Mouse (Mus musculus): ENCODE measurements around the gene Ankrd39. TPM values are rescaled to one million over a fixed set of nuclear protein-coding genes. Genes with fewer than 3 reads are reported as not detected.
"Not testable (repeated sequence)": the region's sequence is repeated elsewhere in the genome, so short reads cannot be mapped to it uniquely, and the experiment has no call there.

The Ankrd39 gene
- polyA plus RNA-seq, 1 experiment = 30.8 TPM

GRCm38 (mm10) chr1:36539186-36539585, 8.1 kb downstream of the Ankrd39 start, which contains the start of gene Gm42417:
Gene Gm42417 (minus strand): TSS chr1:36539429.
- Histone ChIP-seq H3K27ac (ENCODE audit: insufficient read depth, low read length) (no peak within 1 kb of the TSS), H3K27me3 (ENCODE audit: control insufficient read depth, insufficient read depth, low read length) (no peaks in the 10 kb centered on the region), H3K4me1 (ENCODE audit: control insufficient read depth, insufficient read depth, low read length) (peaks cover 47% of the 10 kb centered on the region), H3K4me3 (replicated peaks; ENCODE audit: insufficient read depth, low read depth, low read length) (no peak within 1 kb of the TSS)
- no peak for TF ChIP-seq CTCF (IDR thresholded peaks at IDR 0.05; ENCODE audit: borderline replicate concordance, insufficient read depth, low read depth, low read length)
- no peak for TF ChIP-seq POLR2A (IDR thresholded peaks at IDR 0.05; ENCODE audit: borderline replicate concordance, insufficient read depth, low read length)
- DNase-seq = no peak
- WGBS = 31% methylated on average over 9 of the region's 9 CpGs

- no peak for DNase-seq
- 56% methylated on average over 4 of the region's 4 CpGs for WGBS
- H3K4me3 ChIP-seq (replicated peaks; ENCODE audit: insufficient read depth, low read depth, low read length) = no peak overlapping the region
- H3K27ac ChIP-seq (ENCODE audit: insufficient read depth, low read length) = no peak overlapping the region
- peaks cover 44% of the 10 kb centered on the region for H3K4me1 ChIP-seq (ENCODE audit: control insufficient read depth, insufficient read depth, low read length)
- no peaks in the 10 kb centered on the region for H3K27me3 ChIP-seq (ENCODE audit: control insufficient read depth, insufficient read depth, low read length)
- TF ChIP-seq POLR2A (IDR thresholded peaks at IDR 0.05; ENCODE audit: borderline replicate concordance, insufficient read depth, low read length) (no peak), CTCF (IDR thresholded peaks at IDR 0.05; ENCODE audit: borderline replicate concordance, insufficient read depth, low read depth, low read length) (no peak)
These were observed 8.5 kb downstream of the Ankrd39 start for GRCm38 (mm10) chr1:36538727-36539126.

GRCm38 (mm10) chr1:36536783-36537182, 10.5 kb downstream of the Ankrd39 start, which contains the start of gene Ankrd23:
Gene Ankrd23 (minus strand): TSS chr1:36536883.
- peaks cover 34% of the 10 kb centered on the region for H3K4me1 ChIP-seq (ENCODE audit: control insufficient read depth, insufficient read depth, low read length)
- H3K27ac ChIP-seq (ENCODE audit: insufficient read depth, low read length) = peak within 1 kb of the TSS; percentile 6
- DNase-seq; H3K27me3 ChIP-seq (ENCODE audit: control insufficient read depth, insufficient read depth, low read length); H3K4me3 ChIP-seq (replicated peaks; ENCODE audit: insufficient read depth, low read depth, low read length): not testable (repeated sequence)
- 88% methylated on average over 9 of the region's 9 CpGs for WGBS

GRCm38 (mm10) chr1:36536397-36536728, 10.9 kb downstream of the Ankrd39 start:
- Histone ChIP-seq H3K4me3 (replicated peaks; ENCODE audit: insufficient read depth, low read depth, low read length) (no peak overlapping the region), H3K4me1 (ENCODE audit: control insufficient read depth, insufficient read depth, low read length) (peaks cover 30% of the 10 kb centered on the region), H3K27ac (ENCODE audit: insufficient read depth, low read length) (peak overlapping the region; percentile 6), H3K27me3 (ENCODE audit: control insufficient read depth, insufficient read depth, low read length) (no peaks in the 10 kb centered on the region)
- WGBS = 28% methylated on average over 8 of the region's 8 CpGs
- TF ChIP-seq CTCF (IDR thresholded peaks at IDR 0.05; ENCODE audit: borderline replicate concordance, insufficient read depth, low read depth, low read length) = no peak
- no peak for TF ChIP-seq POLR2A (IDR thresholded peaks at IDR 0.05; ENCODE audit: borderline replicate concordance, insufficient read depth, low read length)
- no peak for DNase-seq

- DNase-seq = peak; percentile 70 to 77
- H3K4me3 ChIP-seq (replicated peaks; ENCODE audit: insufficient read depth, low read depth, low read length) = no peak overlapping the region
- TF ChIP-seq CTCF (IDR thresholded peaks at IDR 0.05; ENCODE audit: borderline replicate concordance, insufficient read depth, low read depth, low read length) (no peak), POLR2A (IDR thresholded peaks at IDR 0.05; ENCODE audit: borderline replicate concordance, insufficient read depth, low read length) (no peak)
- H3K27ac ChIP-seq (ENCODE audit: insufficient read depth, low read length) = peak overlapping the region; percentile 6
- 45% methylated on average over 11 of the region's 11 CpGs for WGBS
- H3K4me1 ChIP-seq (ENCODE audit: control insufficient read depth, insufficient read depth, low read length) = peaks cover 29% of the 10 kb centered on the region
- no peaks in the 10 kb centered on the region for H3K27me3 ChIP-seq (ENCODE audit: control insufficient read depth, insufficient read depth, low read length)
These were observed 11.5 kb downstream of the Ankrd39 start for GRCm38 (mm10) chr1:36535477-36536396.

GRCm38 (mm10) chr1:36534595-36535058, 12.6 kb downstream of the Ankrd39 start:
- H3K4me3 ChIP-seq (replicated peaks; ENCODE audit: insufficient read depth, low read depth, low read length) = no peak overlapping the region
- no peaks in the 10 kb centered on the region for H3K27me3 ChIP-seq (ENCODE audit: control insufficient read depth, insufficient read depth, low read length)
- DNase-seq = peak in 1 of 2 experiments; percentile 24
- peaks cover 29% of the 10 kb centered on the region for H3K4me1 ChIP-seq (ENCODE audit: control insufficient read depth, insufficient read depth, low read length)
- 43% methylated on average over 6 of the region's 6 CpGs for WGBS
- TF ChIP-seq CTCF (IDR thresholded peaks at IDR 0.05; ENCODE audit: borderline replicate concordance, insufficient read depth, low read depth, low read length) (no peak), POLR2A (IDR thresholded peaks at IDR 0.05; ENCODE audit: borderline replicate concordance, insufficient read depth, low read length) (no peak)
- no peak overlapping the region for H3K27ac ChIP-seq (ENCODE audit: insufficient read depth, low read length)

- no peak overlapping the region for H3K4me3 ChIP-seq (replicated peaks; ENCODE audit: insufficient read depth, low read depth, low read length)
- H3K27me3 ChIP-seq (ENCODE audit: control insufficient read depth, insufficient read depth, low read length) = no peaks in the 10 kb centered on the region
- no peak for DNase-seq
- no peak overlapping the region for H3K27ac ChIP-seq (ENCODE audit: insufficient read depth, low read length)
- TF ChIP-seq POLR2A (IDR thresholded peaks at IDR 0.05; ENCODE audit: borderline replicate concordance, insufficient read depth, low read length) (no peak), CTCF (IDR thresholded peaks at IDR 0.05; ENCODE audit: borderline replicate concordance, insufficient read depth, low read depth, low read length) (no peak)
- 69% methylated on average over 6 of the region's 6 CpGs for WGBS
- peaks cover 29% of the 10 kb centered on the region for H3K4me1 ChIP-seq (ENCODE audit: control insufficient read depth, insufficient read depth, low read length)
These were observed 13.7 kb downstream of the Ankrd39 start for GRCm38 (mm10) chr1:36533546-36533945.

- no peak for TF ChIP-seq CTCF (IDR thresholded peaks at IDR 0.05; ENCODE audit: borderline replicate concordance, insufficient read depth, low read depth, low read length)
- Histone ChIP-seq H3K4me1 (ENCODE audit: control insufficient read depth, insufficient read depth, low read length) (peaks cover 25% of the 10 kb centered on the region), H3K4me3 (replicated peaks; ENCODE audit: insufficient read depth, low read depth, low read length) (no peak overlapping the region), H3K27me3 (ENCODE audit: control insufficient read depth, insufficient read depth, low read length) (no peaks in the 10 kb centered on the region), H3K27ac (ENCODE audit: insufficient read depth, low read length) (no peak overlapping the region)
- WGBS = 55% methylated on average over 12 of the region's 12 CpGs
- DNase-seq = no peak
These were observed 15.8 kb downstream of the Ankrd39 start for GRCm38 (mm10) chr1:36531461-36531860.

Measured in cerebellum, adult 2 months (tissue).